Mouse (Mus musculus): ENCODE data around the gene Psen1.

- TF ChIP-seq CTCF (conservative IDR thresholded peaks at IDR 0.05; ENCODE audit: insufficient read depth, insufficient read length, low read depth, low read length) (no peak), POLR2A (IDR thresholded peaks at IDR 0.05; ENCODE audit: low read depth, low read length) (no peak)
These were observed 2.5 kb upstream of the Psen1 start for GRCm38 (mm10) chr12:83685466-83685865.

Data from kidney, adult 2 months (tissue).